8 mouse cellular contexts compared by ENCODE assay signal in the genomic region with DNA sequence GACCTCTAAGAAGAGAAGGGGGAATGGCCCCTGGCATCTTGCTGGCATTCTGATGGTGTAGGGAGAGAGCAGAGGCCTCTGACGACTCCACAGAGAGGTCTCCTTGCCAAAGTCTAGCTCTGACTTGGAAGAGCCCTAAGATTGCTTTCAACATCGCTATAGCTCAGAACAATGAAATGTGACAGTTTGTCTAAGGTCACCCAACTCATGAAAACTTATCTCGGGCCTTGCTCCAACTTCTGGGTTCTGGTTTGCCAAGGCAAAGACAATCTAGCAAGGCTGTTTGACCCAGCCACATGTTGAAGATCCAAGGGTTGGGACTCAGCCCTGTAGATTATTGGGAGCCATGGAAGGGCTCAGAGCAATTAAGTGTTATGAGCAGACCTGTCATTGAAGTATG. TPM values are rescaled to one million over a fixed set of nuclear protein-coding genes. Genes with fewer than 3 reads are reported as not detected.
DNase-seq lines count a peak whose midpoint lies in the region; ATAC-seq lines count a peak whose summit lies in the region.

No protein-coding gene starts in this region.

- 83% methylated on average over 3 of the region's 3 CpGs for WGBS in heart, embryonic 11.5 days (ENCODE audit: insufficient replicate concordance)
- 90% methylated on average over 3 of the region's 3 CpGs for WGBS in limb, embryonic 12.5 days
- WGBS in limb, embryonic 10.5 days, result 89% methylated on average over 3 of the region's 3 CpGs
- WGBS in embryonic facial prominence, embryonic 15.5 days, result 90% methylated on average over 3 of the region's 3 CpGs

- H3K36me3 ChIP-seq in heart, embryonic 11.5 days (ENCODE audit: control insufficient read depth, insufficient read depth, low read length), result peaks cover 5% of the 10 kb centered on the region
- H3K36me3 ChIP-seq in limb, embryonic 12.5 days, result peaks cover 34% of the 10 kb centered on the region
- H3K36me3 ChIP-seq in limb, embryonic 10.5 days, result peaks cover 47% of the 10 kb centered on the region
- peaks cover 19% of the 10 kb centered on the region; the same call in 1 of the 2 replicates for H3K36me3 ChIP-seq in embryonic facial prominence, embryonic 15.5 days

- H3K27ac ChIP-seq in heart, embryonic 11.5 days (ENCODE audit: low read depth, low read length), result no peak overlapping the region
- no peak overlapping the region for H3K27ac ChIP-seq in limb, embryonic 12.5 days
- no peak overlapping the region for H3K27ac ChIP-seq in limb, embryonic 10.5 days
- H3K27ac ChIP-seq in embryonic facial prominence, embryonic 15.5 days (replicated peaks), result no peak overlapping the region

- no peak overlapping the region for H3K9ac ChIP-seq in heart, embryonic 11.5 days (ENCODE audit: low read depth, low read length)
- H3K9ac ChIP-seq in limb, embryonic 12.5 days (replicated peaks), result no peak overlapping the region
- no peak overlapping the region for H3K9ac ChIP-seq in embryonic facial prominence, embryonic 15.5 days

- peak overlapping the region; percentile 89 for H3K4me2 ChIP-seq in heart, embryonic 11.5 days
- peak overlapping the region; percentile 81 for H3K4me2 ChIP-seq in limb, embryonic 12.5 days
- peak overlapping the region; percentile 94 for H3K4me2 ChIP-seq in embryonic facial prominence, embryonic 15.5 days (replicated peaks)

- no peaks in the 10 kb centered on the region; the same call in 1 of the 2 replicates for H3K27me3 ChIP-seq in heart, embryonic 11.5 days (ENCODE audit: control insufficient read depth, insufficient read depth, low read length)
- H3K27me3 ChIP-seq in limb, embryonic 12.5 days, result peaks cover 7% of the 10 kb centered on the region; the same call in 1 of the 2 replicates
- H3K27me3 ChIP-seq in limb, embryonic 10.5 days (ENCODE audit: low read depth, poor library complexity, severe bottlenecking), result peaks cover 11% of the 10 kb centered on the region
- 0 out of 2 replicates have a peak, but pooled peaks cover 3% of the 10 kb centered on the region for H3K27me3 ChIP-seq in embryonic facial prominence, embryonic 15.5 days

- H3K9me3 ChIP-seq in heart, embryonic 11.5 days (replicated peaks; ENCODE audit: control insufficient read depth, low read length), result no peaks in the 10 kb centered on the region
- H3K9me3 ChIP-seq in limb, embryonic 12.5 days, result no peaks in the 10 kb centered on the region
- no peaks in the 10 kb centered on the region for H3K9me3 ChIP-seq in limb, embryonic 10.5 days (replicated peaks)
- H3K9me3 ChIP-seq in embryonic facial prominence, embryonic 15.5 days (replicated peaks), result no peaks in the 10 kb centered on the region

- no peak for ATAC-seq in heart, embryonic 11.5 days (replicated peaks; ENCODE audit: insufficient number of reproducible peaks, low FRiP score, low TSS enrichment)
- no peak for ATAC-seq in limb, embryonic 12.5 days (ENCODE audit: insufficient number of reproducible peaks, insufficient read depth, low FRiP score, low TSS enrichment, low read depth)
- ATAC-seq in embryonic facial prominence, embryonic 15.5 days (ENCODE audit: insufficient number of reproducible peaks, low FRiP score, low TSS enrichment, low read depth), result no peak

- no peak overlapping the region for H3K4me3 ChIP-seq in heart, embryonic 11.5 days (ENCODE audit: low read depth, low read length)
- H3K4me3 ChIP-seq in limb, embryonic 12.5 days (replicated peaks), result no peak overlapping the region
- no peak overlapping the region for H3K4me3 ChIP-seq in limb, embryonic 10.5 days
- H3K4me3 ChIP-seq in embryonic facial prominence, embryonic 15.5 days (replicated peaks), result no peak overlapping the region

- H3K4me1 ChIP-seq in heart, embryonic 11.5 days (ENCODE audit: control insufficient read depth, insufficient read depth, low read length), result peaks cover 33% of the 10 kb centered on the region
- H3K4me1 ChIP-seq in limb, embryonic 12.5 days (replicated peaks), result peaks cover 28% of the 10 kb centered on the region
- H3K4me1 ChIP-seq in limb, embryonic 10.5 days, result peaks cover 35% of the 10 kb centered on the region
- H3K4me1 ChIP-seq in embryonic facial prominence, embryonic 15.5 days, result peaks cover 32% of the 10 kb centered on the region

- no peak for DNase-seq in heart, adult 9 months (ENCODE audit: low spot score in 2 of 2)
- no peak for DNase-seq in limb, embryonic 10.5 days (ENCODE audit: low spot score)
- peak; percentile 42 for DNase-seq in NIH3T3 (ENCODE audit: low read depth)
- no peak for DNase-seq in retina, embryonic 14.5 days (ENCODE audit: low spot score)
- no peak for DNase-seq in T-cell, adult 2 months (ENCODE audit: low spot score)

RNA-seq across cellular contexts. Expression of a gene that starts 2.4 kb away (rescaled TPM):
- 98.2 and 99.0 TPM in 2 replicates for polyA plus RNA-seq in heart, embryonic 11.5 days (2014; fragmentation: Nextera tagmentation; extraction: Ambion mirVana)
- 133 and 138 TPM in 2 replicates for polyA plus RNA-seq in limb, embryonic 12.5 days (2016; fragmentation: Nextera tagmentation; extraction: Ambion mirVana)
- polyA plus RNA-seq in limb, embryonic 10.5 days (2016; fragmentation: Nextera tagmentation; extraction: Ambion mirVana), result 192 and 213 TPM in 2 replicates
- 89.1 and 89.5 TPM in 2 replicates for polyA plus RNA-seq in embryonic facial prominence, embryonic 15.5 days (2015; fragmentation: Nextera tagmentation; extraction: Ambion mirVana)

RNA-seq across cellular contexts. Expression of a gene that starts 6.9 kb away (rescaled TPM):
- 0.34 and 0.52 TPM in 2 replicates for polyA plus RNA-seq in heart, embryonic 11.5 days (2014; fragmentation: Nextera tagmentation; extraction: Ambion mirVana)
- polyA plus RNA-seq in limb, embryonic 12.5 days (2016; fragmentation: Nextera tagmentation; extraction: Ambion mirVana), result 0.31 and 0.32 TPM in 2 replicates
- polyA plus RNA-seq in limb, embryonic 10.5 days (2016; fragmentation: Nextera tagmentation; extraction: Ambion mirVana), result 0.33 and 0.39 TPM in 2 replicates
- polyA plus RNA-seq in embryonic facial prominence, embryonic 15.5 days (2015; fragmentation: Nextera tagmentation; extraction: Ambion mirVana), result 0.38 and 0.56 TPM in 2 replicates
